Mouse (Mus musculus): ENCODE measurements around the gene Pnmt.

Gene Pnmt

GRCm38 (mm10) chr11:98385638-98386585 lies at the start of gene Pnmt:
Gene Pnmt (plus strand): TSS chr11:98386450.
- DNase-seq (ENCODE audit: low spot score) = no peak

GRCm38 (mm10) chr11:98338507-98338961 lies 47.7 kb upstream of the Pnmt start:
- DNase-seq (ENCODE audit: low spot score) = no peak

- no peak for DNase-seq (ENCODE audit: low spot score)
Observed at GRCm38 (mm10) chr11:98339071-98339501, 47.2 kb upstream of the Pnmt start.

- no peak for DNase-seq (ENCODE audit: low spot score)
Observed at GRCm38 (mm10) chr11:98339679-98340287, 46.5 kb upstream of the Pnmt start.

- DNase-seq (ENCODE audit: low spot score) = no peak
Observed at GRCm38 (mm10) chr11:98340597-98340996, 45.7 kb upstream of the Pnmt start.

- DNase-seq (ENCODE audit: low spot score) = no peak
Observed at GRCm38 (mm10) chr11:98341174-98341573, 45.1 kb upstream of the Pnmt start.

- peak; percentile 93 for DNase-seq (ENCODE audit: low spot score)
Observed at GRCm38 (mm10) chr11:98342000-98342945, 44.0 kb upstream of the Pnmt start.

- DNase-seq (ENCODE audit: low spot score) = no peak
Observed at GRCm38 (mm10) chr11:98345253-98345652, 41.0 kb upstream of the Pnmt start.

- no peak for DNase-seq (ENCODE audit: low spot score)
Observed at GRCm38 (mm10) chr11:98346168-98346567, 40.1 kb upstream of the Pnmt start.

GRCm38 (mm10) chr11:98347385-98348082 lies 38.7 kb upstream of the Pnmt start:
- DNase-seq (ENCODE audit: low spot score) = no peak

- no peak for DNase-seq (ENCODE audit: low spot score)
Observed at GRCm38 (mm10) chr11:98348083-98348961, 37.9 kb upstream of the Pnmt start, which contains the start of gene Ppp1r1b. Gene Ppp1r1b (plus strand): TSS chr11:98348404.

- DNase-seq (ENCODE audit: low spot score) = no peak
Observed at GRCm38 (mm10) chr11:98349308-98349707, 36.9 kb upstream of the Pnmt start.

- no peak for DNase-seq (ENCODE audit: low spot score)
Observed at GRCm38 (mm10) chr11:98352272-98352990, 33.8 kb upstream of the Pnmt start.

GRCm38 (mm10) chr11:98353651-98354211 lies 32.5 kb upstream of the Pnmt start:
- no peak for DNase-seq (ENCODE audit: low spot score)

- no peak for DNase-seq (ENCODE audit: low spot score)
Observed at GRCm38 (mm10) chr11:98354445-98354844, 31.8 kb upstream of the Pnmt start.

GRCm38 (mm10) chr11:98355732-98356299 lies 30.4 kb upstream of the Pnmt start:
- no peak for DNase-seq (ENCODE audit: low spot score)

GRCm38 (mm10) chr11:98356625-98357394 lies 29.4 kb upstream of the Pnmt start:
- no peak for DNase-seq (ENCODE audit: low spot score)
